Mouse (Mus musculus) large intestine, adult 2 months (tissue): ENCODE measurements around the gene Ccdc90b. TPM values are rescaled to one million over a fixed set of nuclear protein-coding genes. Genes with fewer than 3 reads are reported as not detected.

Experiments
- polyA plus RNA-seq: library from polyadenylated mRNA; depleted of rRNA; stranded (reverse); fragments of >200 nt; gene quantifications from 2 replicates; pipeline ENCODE4 v1.2.3, GENCODE M21; 2012; rRNA removed

The Ccdc90b gene
- polyA plus RNA-seq, 1 experiment, result 4.7 TPM

Other genes with a start within 250 kb of the Ccdc90b start
- gene Ankrd42, start 76.0 kb downstream of the Ccdc90b start, polyA plus RNA-seq, result 0.30 and 0.36 TPM in 2 replicates
- 9.9 and 12.3 TPM in 2 replicates for gene Pcf11, start 108.8 kb downstream of the Ccdc90b start, polyA plus RNA-seq
- 1.1 and 3.7 TPM in 2 replicates for gene Rab30, start 180.5 kb downstream of the Ccdc90b start, polyA plus RNA-seq